Mouse (Mus musculus) liver, embryonic 13.5 days (tissue): ENCODE measurements around the gene Epas1. TPM values are rescaled to one million over a fixed set of nuclear protein-coding genes. Genes with fewer than 3 reads are reported as not detected.
A peak's percentile ranks its signal among the peaks of the same experiment; 100 is the strongest.

Experiments
- ATAC-seq: fragments of 200-750 bp; cut with Nextera tagmentation; 2 replicates; pipeline ENCODE4 v1.8.0; 2017; ENCODE audit warnings: low read depth, mild to moderate bottlenecking, moderate number of reproducible peaks, moderate library complexity
- DNase-seq: peaks from one replicate; pipeline ENCODE4 v3.0.0; 2022
- H3K27ac ChIP-seq: fragments of 300-500 bp; sonication (generic); 2 replicates; pipeline ENCODE4 v1.5.1; 2015; ENCODE audit warnings: moderate library complexity, mild to moderate bottlenecking, inconsistent platforms
- H3K27me3 ChIP-seq: fragments of 300-500 bp; sonication (generic); 2 replicates; pipeline ENCODE4 v1.6.1; 2015; ENCODE audit warnings: mild to moderate bottlenecking, inconsistent platforms
- H3K36me3 ChIP-seq: fragments of 300-500 bp; sonication (generic); 2 replicates; pipeline ENCODE4 v1.6.1; 2015; ENCODE audit warnings: mild to moderate bottlenecking, inconsistent platforms
- H3K4me1 ChIP-seq: fragments of 300-500 bp; sonication (generic); replicated peaks from 2 replicates; pipeline ENCODE4 v1.6.1; 2015; ENCODE audit warnings: inconsistent platforms
- H3K4me2 ChIP-seq: fragments of 300-500 bp; sonication (generic); 2 replicates; pipeline ENCODE4 v1.6.1; 2015; ENCODE audit warnings: inconsistent platforms, mild to moderate bottlenecking, moderate library complexity
- H3K4me3 ChIP-seq: fragments of 300-500 bp; sonication (generic); replicated peaks from 2 replicates; pipeline ENCODE4 v1.5.1; 2015; ENCODE audit warnings: mild to moderate bottlenecking, inconsistent platforms
- H3K9ac ChIP-seq: fragments of 300-500 bp; sonication (generic); 2 replicates; pipeline ENCODE4 v1.6.1; 2015; ENCODE audit warnings: mild to moderate bottlenecking, inconsistent platforms
- H3K9me3 ChIP-seq: fragments of 300-500 bp; sonication (generic); replicated peaks from 2 replicates; pipeline ENCODE4 v1.6.1; 2016; ENCODE audit warnings: inconsistent platforms
- WGBS: fragments of 180-500 bp; shearing (Covaris S2); methylation state at CpG from one replicate; pipeline ENCODE4 v1.1.7; 2015; ENCODE audit not compliant: insufficient replicate concordance; 5-methylcytosine and 5-hydroxymethylcytosine counted together
- polyA plus RNA-seq: library from polyadenylated mRNA; unstranded; fragments of >200 nt; fragmentation: Nextera tagmentation; extraction: Ambion mirVana; gene quantifications from 2 replicates; pipeline ENCODE4 v1.2.1, GENCODE M21; 2015

The Epas1 gene
- polyA plus RNA-seq: 1.3 and 1.4 TPM in 2 replicates

GRCm38 (mm10) chr17:86753130-86753821 lies at the start of gene Epas1:
Gene Epas1, plus strand, starts transcription at chr17:86753700.
- H3K4me3 ChIP-seq: peak within 1 kb of the TSS; percentile 57
- ATAC-seq: peak; percentile 92
- no peaks in the 10 kb centered on the region for H3K9me3 ChIP-seq
- peak; percentile 69 for DNase-seq
- H3K27ac ChIP-seq: no peak within 1 kb of the TSS
- no peaks in the 10 kb centered on the region for H3K36me3 ChIP-seq
- peaks cover 18% of the 10 kb centered on the region for H3K4me1 ChIP-seq
- peaks cover 68% of the 10 kb centered on the region for H3K27me3 ChIP-seq
- H3K9ac ChIP-seq: peak within 1 kb of the TSS; percentile 53
- peak within 1 kb of the TSS; percentile 70 for H3K4me2 ChIP-seq
- WGBS: under 1% methylated on average over 56 of the region's 60 CpGs

GRCm38 (mm10) chr17:86705236-86705635 lies 48.3 kb upstream of the Epas1 start:
- no peak overlapping the region for H3K4me2 ChIP-seq
- H3K27ac ChIP-seq: no peak overlapping the region
- WGBS: 54% methylated on average over 3 of the region's 3 CpGs
- ATAC-seq: no peak
- no peak overlapping the region for H3K9ac ChIP-seq
- no peak for DNase-seq
- H3K4me1 ChIP-seq: no peaks in the 10 kb centered on the region
- 0 out of 2 replicates have a peak, but pooled peaks cover 3% of the 10 kb centered on the region for H3K27me3 ChIP-seq
- no peak overlapping the region for H3K4me3 ChIP-seq
- H3K36me3 ChIP-seq: no peaks in the 10 kb centered on the region
- H3K9me3 ChIP-seq: no peaks in the 10 kb centered on the region

- Histone ChIP-seq H3K9me3 (no peaks in the 10 kb centered on the region), H3K4me1 (no peaks in the 10 kb centered on the region), H3K36me3 (no peaks in the 10 kb centered on the region), H3K4me2 (no peak overlapping the region), H3K9ac (no peak overlapping the region), H3K27ac (no peak overlapping the region), H3K27me3 (0 out of 2 replicates have a peak, but pooled peaks cover 3% of the 10 kb centered on the region), H3K4me3 (no peak overlapping the region)
- no peak for DNase-seq
- ATAC-seq: no peak
- WGBS: 28% methylated on average over 1 of the region's 1 CpGs
Observed at GRCm38 (mm10) chr17:86706467-86706866, 47.0 kb upstream of the Epas1 start.

DNA sequence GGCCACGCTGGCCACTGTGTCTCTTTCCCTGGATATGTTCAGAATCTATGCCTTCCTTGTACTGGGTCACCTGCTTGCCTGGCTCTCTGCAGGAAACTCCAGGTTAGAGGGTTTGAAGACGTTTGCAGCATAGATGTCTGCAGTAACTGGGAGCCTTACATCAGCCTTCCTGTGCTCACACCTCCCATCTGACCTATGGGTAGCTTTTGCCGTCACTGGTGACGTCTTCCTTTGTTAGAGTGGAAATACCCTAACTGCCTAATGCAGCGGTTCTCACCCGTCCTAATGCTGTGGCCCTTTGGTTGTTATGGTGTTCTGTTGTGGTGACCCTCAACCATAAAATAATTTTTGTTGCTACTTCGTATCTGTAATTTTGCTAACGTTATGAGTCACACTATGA lies 43.7 kb upstream of the Epas1 start:
- Histone ChIP-seq H3K27ac (no peak overlapping the region), H3K9me3 (no peaks in the 10 kb centered on the region), H3K4me2 (no peak overlapping the region), H3K4me3 (no peak overlapping the region), H3K27me3 (0 out of 2 replicates have a peak, but pooled peaks cover 3% of the 10 kb centered on the region), H3K4me1 (0 out of 2 replicates have a peak, but pooled peaks cover 3% of the 10 kb centered on the region), H3K36me3 (no peaks in the 10 kb centered on the region), H3K9ac (no peak overlapping the region)
- 56% methylated on average over 8 of the region's 8 CpGs for WGBS
- DNase-seq (no peak), ATAC-seq (no peak)

DNA sequence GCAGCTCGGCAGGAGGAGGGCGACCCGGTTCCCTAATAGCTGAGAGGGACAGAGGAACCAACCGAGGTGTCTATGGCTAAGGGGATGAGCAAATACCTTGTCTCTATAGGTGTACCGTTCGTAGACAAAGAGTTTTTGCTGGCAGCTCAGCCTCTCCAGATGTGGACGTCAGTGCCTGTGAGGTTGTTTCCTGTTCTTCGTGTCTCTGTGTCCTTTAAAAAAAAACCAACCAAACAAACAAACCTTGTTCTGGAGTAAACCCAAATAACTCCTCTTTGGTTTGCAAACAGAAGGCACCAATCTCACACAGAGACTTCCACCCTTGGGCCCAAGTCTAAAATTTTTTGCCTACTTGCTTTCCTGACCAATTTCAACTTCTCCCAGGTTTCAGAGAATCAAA lies 43.1 kb upstream of the Epas1 start:
- 0 out of 2 replicates have a peak, but pooled peaks cover 3% of the 10 kb centered on the region for H3K4me1 ChIP-seq
- no peak for ATAC-seq
- 0 out of 2 replicates have a peak, but pooled peaks cover 3% of the 10 kb centered on the region for H3K27me3 ChIP-seq
- no peak overlapping the region for H3K4me3 ChIP-seq
- H3K36me3 ChIP-seq: no peaks in the 10 kb centered on the region
- 50% methylated on average over 8 of the region's 8 CpGs for WGBS
- H3K9me3 ChIP-seq: no peaks in the 10 kb centered on the region
- H3K27ac ChIP-seq: no peak overlapping the region
- no peak for DNase-seq
- H3K9ac ChIP-seq: no peak overlapping the region
- no peak overlapping the region for H3K4me2 ChIP-seq

DNA sequence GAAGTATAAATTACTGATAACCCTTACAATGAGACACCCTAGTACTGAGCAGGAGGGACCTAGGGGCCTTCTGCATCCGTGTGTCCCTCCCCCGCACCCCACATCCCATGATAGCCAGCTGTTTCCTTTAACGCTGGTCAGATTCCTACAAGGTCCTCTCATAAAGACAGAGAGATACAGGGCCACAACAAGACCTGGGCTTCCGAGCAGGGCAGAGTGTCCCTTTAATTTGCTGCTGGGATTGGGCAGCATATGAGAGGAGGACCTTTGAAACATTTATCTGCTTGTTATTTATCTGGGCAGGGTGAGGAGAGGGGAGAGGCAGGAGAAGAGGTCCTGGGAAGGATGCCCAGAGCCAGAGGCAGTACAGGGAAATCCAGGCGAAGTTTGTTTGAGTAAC lies 41.6 kb upstream of the Epas1 start:
- Histone ChIP-seq H3K27ac (no peak overlapping the region), H3K9me3 (no peaks in the 10 kb centered on the region), H3K36me3 (no peaks in the 10 kb centered on the region), H3K4me2 (no peak overlapping the region), H3K4me1 (0 out of 2 replicates have a peak, but pooled peaks cover 3% of the 10 kb centered on the region), H3K9ac (no peak overlapping the region), H3K27me3 (0 out of 2 replicates have a peak, but pooled peaks cover 3% of the 10 kb centered on the region), H3K4me3 (no peak overlapping the region)
- no peak for DNase-seq
- WGBS: 40% methylated on average over 5 of the region's 5 CpGs
- no peak for ATAC-seq

DNA sequence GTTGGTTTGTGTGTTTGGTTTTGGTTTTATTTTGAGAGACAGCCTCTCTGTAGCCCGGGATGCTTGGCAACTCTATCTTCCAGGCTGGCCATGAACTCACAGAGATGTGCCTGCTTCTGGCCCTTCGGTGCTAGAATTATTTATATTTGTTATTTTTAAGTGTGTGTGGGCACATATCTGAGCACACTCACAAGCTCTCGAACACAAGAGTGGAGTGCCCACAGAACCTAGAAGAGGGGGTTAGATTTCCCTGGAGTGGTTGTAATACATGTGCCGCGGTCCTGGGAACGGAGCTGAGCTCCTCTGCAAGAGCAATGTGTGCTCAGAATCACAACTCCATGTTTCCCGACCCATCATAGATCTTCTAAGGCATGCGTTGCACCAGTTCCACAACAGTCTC lies 40.9 kb upstream of the Epas1 start:
- H3K9me3 ChIP-seq: no peaks in the 10 kb centered on the region
- no peaks in the 10 kb centered on the region for H3K36me3 ChIP-seq
- DNase-seq (no peak), ATAC-seq (no peak)
- no peak overlapping the region for H3K27ac ChIP-seq
- 74% methylated on average over 8 of the region's 8 CpGs for WGBS
- 0 out of 2 replicates have a peak, but pooled peaks cover 3% of the 10 kb centered on the region for H3K27me3 ChIP-seq
- H3K9ac ChIP-seq: no peak overlapping the region
- 0 out of 2 replicates have a peak, but pooled peaks cover 3% of the 10 kb centered on the region for H3K4me1 ChIP-seq
- no peak overlapping the region for H3K4me3 ChIP-seq
- no peak overlapping the region for H3K4me2 ChIP-seq

DNA sequence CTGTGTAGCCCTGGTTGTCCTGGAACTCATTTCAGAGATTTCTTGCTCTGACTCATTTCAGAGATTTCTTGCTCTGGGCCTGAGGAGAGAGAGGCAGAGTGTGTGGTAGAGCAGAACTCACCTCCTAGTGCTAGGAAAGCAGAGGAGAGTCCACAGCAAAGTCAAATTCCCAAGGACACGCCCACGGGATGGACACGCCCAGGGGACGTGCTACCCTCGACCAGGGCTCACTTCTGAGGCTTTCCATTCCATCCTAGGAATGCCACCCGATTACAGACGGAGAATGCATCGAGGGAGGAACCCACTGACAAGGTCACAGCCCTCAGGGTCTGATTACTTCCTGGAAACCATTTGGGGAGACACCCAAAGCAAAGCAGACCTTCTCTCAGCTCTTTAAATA lies 39.9 kb upstream of the Epas1 start:
- 19% methylated on average over 8 of the region's 8 CpGs for WGBS
- no peak overlapping the region for H3K27ac ChIP-seq
- DNase-seq: no peak
- ATAC-seq: no peak
- H3K9me3 ChIP-seq: no peaks in the 10 kb centered on the region
- H3K27me3 ChIP-seq: no peaks in the 10 kb centered on the region
- no peaks in the 10 kb centered on the region for H3K36me3 ChIP-seq
- 0 out of 2 replicates have a peak, but pooled peaks cover 3% of the 10 kb centered on the region for H3K4me1 ChIP-seq
- H3K4me3 ChIP-seq: no peak overlapping the region
- H3K9ac ChIP-seq: no peak overlapping the region
- H3K4me2 ChIP-seq: no peak overlapping the region

GRCm38 (mm10) chr17:86724786-86725415 lies 28.6 kb upstream of the Epas1 start:
- Histone ChIP-seq H3K4me2 (no peak overlapping the region), H3K4me1 (no peaks in the 10 kb centered on the region), H3K4me3 (no peak overlapping the region), H3K9me3 (no peaks in the 10 kb centered on the region), H3K36me3 (no peaks in the 10 kb centered on the region), H3K27ac (no peak overlapping the region), H3K27me3 (no peaks in the 10 kb centered on the region), H3K9ac (no peak overlapping the region)
- 53% methylated on average over 8 of the region's 8 CpGs for WGBS
- ATAC-seq (no peak), DNase-seq (no peak)

- H3K27ac ChIP-seq: no peak overlapping the region
Observed at GRCm38 (mm10) chr17:86726480-86726879, 27.0 kb upstream of the Epas1 start.

DNA sequence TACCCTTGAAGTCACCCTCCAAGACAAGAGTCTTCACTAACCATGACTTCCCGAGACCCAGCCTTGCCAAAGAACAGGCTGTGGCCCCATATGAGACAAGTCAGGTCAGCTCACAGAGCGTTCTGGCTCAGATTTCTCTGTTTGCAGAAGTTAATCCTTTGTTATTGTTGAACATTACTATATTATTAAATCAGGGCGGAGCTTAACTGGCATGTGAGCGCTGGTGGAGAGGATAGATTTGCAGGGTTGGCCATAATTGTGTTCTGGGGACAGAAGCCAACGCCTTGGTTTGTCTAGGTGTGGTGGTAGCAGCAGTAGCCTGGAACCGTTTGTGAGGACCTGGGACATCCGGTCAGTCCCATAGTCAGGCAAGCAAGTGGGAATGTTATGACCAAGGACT lies 26.5 kb upstream of the Epas1 start:
- DNase-seq (no peak), ATAC-seq (no peak)
- Histone ChIP-seq H3K9ac (no peak overlapping the region), H3K27ac (no peak overlapping the region), H3K4me2 (no peak overlapping the region), H3K27me3 (no peaks in the 10 kb centered on the region), H3K4me1 (peaks cover 13% of the 10 kb centered on the region), H3K4me3 (no peak overlapping the region), H3K36me3 (no peaks in the 10 kb centered on the region), H3K9me3 (no peaks in the 10 kb centered on the region)
- 66% methylated on average over 7 of the region's 7 CpGs for WGBS

More at GRCm38 (mm10) chr17:86726480-86726879, 27.0 kb upstream of the Epas1 start:
- H3K4me3 ChIP-seq: no peak overlapping the region
- no peak overlapping the region for H3K4me2 ChIP-seq
- WGBS: 72% methylated on average over 7 of the region's 7 CpGs
- no peak overlapping the region for H3K9ac ChIP-seq
- H3K4me1 ChIP-seq: peaks cover 7% of the 10 kb centered on the region
- H3K36me3 ChIP-seq: no peaks in the 10 kb centered on the region
- H3K27me3 ChIP-seq: no peaks in the 10 kb centered on the region
- no peak for DNase-seq
- no peak for ATAC-seq
- no peaks in the 10 kb centered on the region for H3K9me3 ChIP-seq
